Mouse (Mus musculus) fibroblast of lung, adult 2 months (primary cell): ENCODE measurements at regions not wholly inside any gene's neighbourhood (a gene's known extent, or its start where the extent isn't known, plus 50 kb on each side); places are given as distances from the start of the nearest gene placed in this dataset.
"Not testable (repeated sequence)": the region's sequence is repeated elsewhere in the genome, so short reads cannot be mapped to it uniquely, and the experiment has no call there.

Source experiments
- DNase-seq: peaks from one replicate; pipeline ENCODE4 v3.0.0-alpha.2; 2011; ENCODE audit warnings: low read depth

- no peak for DNase-seq
Measured at GRCm38 (mm10) chr2:79022954-79023353, 155.0 kb downstream of the Ube2e3 start.

DNA sequence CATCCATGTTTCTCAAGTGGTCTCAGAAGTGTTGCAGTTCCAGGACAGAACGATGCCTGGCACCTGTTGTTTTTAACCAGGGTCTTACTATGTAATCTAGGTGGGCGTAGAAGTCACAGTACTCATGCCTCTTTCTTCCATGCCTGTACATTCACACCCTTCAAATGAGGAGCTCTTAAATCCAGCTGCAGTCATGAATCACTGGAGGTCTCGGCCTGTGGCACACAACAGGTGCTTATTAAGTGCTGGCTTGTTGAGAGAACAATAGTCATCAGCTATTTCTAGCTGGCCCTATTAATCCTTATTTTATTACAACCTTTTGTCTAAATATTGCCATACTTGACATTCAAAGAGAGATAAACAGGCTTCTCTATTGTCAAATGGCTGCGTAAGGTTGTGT lies 157.8 kb downstream of the Ube2e3 start:
- DNase-seq, result no peak

- no peak for DNase-seq
Measured at GRCm38 (mm10) chr2:79030990-79031389, 163.1 kb downstream of the Ube2e3 start.

GRCm38 (mm10) chr2:79036296-79036695 lies 168.4 kb downstream of the Ube2e3 start:
- DNase-seq, result no peak

DNA sequence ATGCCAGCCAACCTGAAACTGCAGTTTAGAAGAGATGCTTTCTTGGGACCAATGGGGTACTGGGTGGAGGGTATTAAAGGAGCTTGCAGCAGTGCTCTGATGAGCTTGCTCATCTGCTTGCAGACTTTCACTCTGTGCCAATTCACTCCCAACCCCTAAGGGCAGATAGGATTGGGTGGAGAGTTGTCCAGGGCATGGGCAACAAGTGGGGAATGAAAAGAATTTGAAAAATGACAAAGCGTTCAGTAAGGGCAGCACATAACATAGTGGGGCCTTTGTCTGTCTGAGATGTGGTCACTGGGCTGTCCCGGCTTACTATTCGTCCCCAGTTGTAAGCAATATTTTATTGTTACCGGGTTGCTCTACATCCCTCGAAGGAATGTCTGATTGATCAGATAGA lies 170.7 kb downstream of the Ube2e3 start:
- no peak for DNase-seq

DNA sequence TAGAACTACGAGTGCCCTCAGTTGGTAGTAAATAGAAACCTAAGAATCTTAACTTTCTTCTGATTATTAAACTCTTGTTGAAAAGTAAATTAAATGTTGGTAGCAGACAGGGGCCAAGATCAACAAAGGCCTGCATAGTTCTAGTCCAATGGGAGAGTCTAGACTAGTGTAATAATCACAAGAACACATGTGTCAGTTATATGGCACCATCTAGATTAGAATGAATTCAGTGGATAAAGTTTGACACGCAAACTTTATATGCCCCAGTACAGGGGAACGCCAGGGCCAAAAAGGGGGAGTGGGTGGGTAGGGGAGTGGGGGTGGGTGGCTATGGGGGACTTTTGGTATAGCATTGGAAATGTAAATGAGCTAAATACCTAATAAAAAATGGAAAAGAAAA lies 176.9 kb downstream of the Ube2e3 start:
- not testable (repeated sequence) for DNase-seq

DNA sequence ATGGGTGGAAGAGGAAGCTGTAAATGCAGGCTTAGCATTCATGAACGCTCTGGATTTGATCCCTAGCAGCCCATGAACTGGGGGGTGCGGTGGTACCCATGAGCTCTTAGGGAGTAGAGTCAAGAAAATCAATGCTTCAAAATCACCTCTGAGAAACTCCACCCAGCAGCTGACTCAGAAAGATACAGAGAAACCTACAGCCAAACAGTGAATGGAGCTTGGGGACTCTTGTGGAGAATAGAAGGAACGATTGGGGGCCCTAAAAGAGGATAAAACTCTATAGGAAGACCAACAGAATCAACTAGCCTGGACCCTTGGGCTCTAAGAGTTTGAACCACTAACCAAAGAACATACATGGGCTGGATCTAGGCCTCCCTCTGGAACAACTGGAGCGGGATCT lies 177.6 kb downstream of the Ube2e3 start:
- DNase-seq, result no peak

- DNase-seq, result no peak
Measured at GRCm38 (mm10) chr2:79048020-79048419, 180.1 kb downstream of the Ube2e3 start.

DNA sequence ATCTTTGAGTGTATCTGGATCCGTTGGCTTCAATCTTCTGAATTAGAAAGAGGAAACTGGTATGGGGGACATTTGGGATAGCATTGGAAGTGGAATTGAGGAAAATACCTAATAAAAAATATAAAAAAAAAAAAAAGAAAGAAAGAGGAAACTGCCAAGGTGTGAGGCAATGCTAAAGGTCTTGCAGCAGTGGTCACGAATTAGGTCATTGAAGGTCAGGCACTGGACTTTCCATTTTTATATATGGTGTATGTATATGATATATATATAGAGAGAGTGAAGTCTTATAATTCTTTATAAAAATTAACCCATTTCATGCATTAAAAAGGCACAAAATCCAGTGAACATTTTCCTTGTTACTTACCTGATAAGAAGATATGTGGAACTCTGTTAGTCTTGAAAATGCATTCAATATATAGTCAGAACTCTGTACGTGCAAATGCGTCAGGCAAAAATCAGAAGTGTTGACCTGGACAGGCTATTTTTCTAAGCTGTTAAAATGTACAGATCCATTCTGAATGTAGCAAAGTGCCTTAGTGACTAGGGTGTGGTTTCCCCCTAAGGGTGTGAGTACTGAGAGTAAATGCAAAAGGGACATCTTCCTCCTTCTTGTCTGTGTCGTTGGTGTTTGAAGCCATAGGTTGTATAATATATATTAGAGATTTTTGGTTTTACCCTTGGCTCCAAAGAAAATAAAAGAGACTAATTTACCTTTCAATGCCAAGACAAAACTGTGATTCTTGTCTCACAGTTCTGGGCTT lies 181.0 kb downstream of the Ube2e3 start:
- no peak for DNase-seq

DNA sequence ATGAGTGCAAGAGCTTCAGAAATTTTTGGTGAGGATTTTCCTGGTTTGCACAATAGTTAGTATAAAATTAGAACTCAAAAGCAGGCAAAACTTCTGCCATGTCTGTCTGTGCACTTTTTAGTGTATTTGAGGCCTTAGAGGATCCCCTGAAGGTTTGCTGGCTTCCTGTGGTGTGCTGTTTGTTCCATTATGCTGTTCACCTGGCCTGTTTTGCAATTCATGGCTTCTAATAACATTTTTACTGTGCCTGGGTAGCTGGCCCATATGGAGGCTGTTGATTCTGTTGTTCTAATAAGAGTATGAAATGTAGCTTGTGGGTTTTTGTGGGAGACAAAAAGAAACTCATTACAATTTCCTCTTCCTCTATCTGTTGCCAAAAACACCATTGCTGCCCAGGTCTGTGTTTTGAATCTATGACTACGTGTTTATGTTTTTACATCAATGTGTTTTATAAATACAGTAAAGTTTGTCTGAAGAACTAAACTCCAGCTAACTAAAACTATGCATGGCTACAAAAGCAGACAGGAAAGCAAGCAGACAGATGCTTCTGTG lies 182.6 kb downstream of the Ube2e3 start:
- no peak for DNase-seq

DNA sequence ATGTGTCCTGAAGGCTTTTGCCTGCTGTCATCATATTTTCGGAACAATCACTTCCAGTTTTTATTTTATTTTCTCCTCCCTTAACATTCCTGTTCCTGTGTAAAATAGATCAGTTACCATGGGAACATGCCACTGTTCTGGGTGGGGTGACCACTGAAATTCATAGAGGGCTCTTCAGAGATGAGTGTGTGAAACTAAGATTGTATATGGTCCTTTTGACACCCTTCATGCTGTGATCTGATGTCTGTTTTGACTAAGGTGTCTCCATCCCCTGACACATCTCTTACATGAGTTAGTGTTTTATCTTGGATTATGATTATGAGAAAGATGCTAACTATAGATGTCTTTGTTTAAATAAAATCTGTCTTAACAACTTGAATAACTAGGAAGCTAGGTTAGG lies 184.3 kb downstream of the Ube2e3 start:
- no peak for DNase-seq

DNA sequence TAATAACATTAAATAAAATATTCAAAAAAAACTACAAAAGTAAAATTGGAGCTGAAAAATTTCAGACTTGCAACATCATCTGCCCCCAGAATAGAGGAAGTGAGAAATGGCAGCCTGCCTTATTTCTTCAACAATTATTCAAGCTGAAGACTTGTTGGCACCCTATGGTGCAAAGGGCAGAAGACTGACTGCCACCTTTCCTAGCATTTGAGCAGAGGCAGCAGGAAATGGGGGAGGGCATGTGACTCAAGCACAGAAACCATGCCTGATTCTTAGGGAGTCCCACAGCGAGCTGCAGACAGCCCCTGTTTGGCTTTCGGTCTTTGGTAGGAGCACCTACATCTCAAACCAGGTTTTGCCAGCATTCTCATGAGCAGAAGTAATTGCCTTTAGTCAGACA lies 188.2 kb downstream of the Ube2e3 start:
- DNase-seq, result no peak

DNA sequence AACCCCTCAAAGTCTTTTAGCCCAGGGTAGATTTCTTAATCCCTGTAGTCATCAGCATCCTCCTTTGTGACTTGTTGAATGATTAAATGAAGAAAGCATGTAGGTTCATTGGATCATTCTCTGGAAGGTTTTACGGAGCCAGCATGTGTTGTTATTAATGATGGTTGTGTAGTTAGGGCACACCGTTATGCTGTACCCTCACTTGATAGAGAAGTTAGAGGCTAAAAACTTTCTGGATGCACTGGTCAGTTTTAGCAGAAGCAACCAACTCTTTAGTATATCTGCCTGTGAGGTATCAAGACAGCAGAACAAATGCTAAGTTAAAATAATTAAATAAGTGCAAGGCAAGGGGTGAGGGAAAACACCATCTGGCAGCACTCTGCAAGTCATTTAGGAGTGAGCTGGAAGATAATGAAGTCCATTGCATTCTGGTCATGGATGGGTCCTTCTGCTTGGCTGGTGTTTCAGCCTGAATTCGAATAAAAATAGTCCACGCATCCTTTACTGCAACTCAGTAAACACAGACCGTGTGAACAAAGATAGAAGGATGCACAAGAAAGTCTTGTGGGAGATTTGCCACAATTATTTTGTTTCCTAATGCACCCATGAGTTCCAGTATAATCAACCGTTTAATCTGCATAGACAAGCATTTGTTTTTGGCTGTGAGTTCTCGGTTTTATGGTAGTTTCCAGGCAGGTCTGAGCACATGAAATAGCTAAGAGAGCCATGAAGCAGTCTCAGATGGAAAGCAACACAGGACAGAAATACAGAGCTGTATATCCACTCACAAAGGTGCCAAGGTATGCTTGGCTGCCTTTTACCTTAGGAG lies 191.4 kb downstream of the Ube2e3 start:
- no peak for DNase-seq

DNA sequence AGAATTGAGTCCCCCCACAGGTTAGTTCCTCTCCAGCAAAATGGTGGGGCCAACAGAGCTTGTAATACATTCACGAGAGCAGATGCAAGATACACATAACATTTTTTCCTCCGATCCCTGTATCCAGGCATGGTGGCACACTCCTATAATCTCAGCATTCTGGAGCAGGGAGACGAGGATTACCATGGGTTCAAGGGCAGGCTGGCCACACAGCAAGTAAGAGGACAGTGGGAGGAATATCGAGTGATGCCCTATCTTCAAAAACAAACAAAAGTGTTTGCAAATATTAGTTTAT lies 192.0 kb downstream of the Ube2e3 start:
- DNase-seq, result no peak

DNA sequence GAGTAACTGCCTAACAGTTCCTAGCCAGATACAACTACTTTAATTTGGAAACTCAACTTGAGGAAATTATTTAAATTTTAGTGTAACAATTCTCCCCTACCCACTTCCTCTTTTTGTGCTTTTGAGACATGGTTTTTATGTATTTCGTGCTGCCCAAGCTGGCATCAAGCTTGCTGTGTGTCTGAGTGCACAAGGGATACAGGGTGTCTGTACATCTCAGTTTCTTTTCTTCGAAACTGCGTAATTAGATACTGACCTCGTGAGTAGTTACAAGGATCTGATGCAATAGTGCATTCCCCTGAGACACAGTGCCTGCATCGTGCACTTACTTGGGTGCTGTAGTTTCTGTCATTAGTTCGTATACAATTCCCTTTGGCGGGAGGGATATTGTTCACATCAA lies 192.4 kb downstream of the Ube2e3 start:
- no peak for DNase-seq

DNA sequence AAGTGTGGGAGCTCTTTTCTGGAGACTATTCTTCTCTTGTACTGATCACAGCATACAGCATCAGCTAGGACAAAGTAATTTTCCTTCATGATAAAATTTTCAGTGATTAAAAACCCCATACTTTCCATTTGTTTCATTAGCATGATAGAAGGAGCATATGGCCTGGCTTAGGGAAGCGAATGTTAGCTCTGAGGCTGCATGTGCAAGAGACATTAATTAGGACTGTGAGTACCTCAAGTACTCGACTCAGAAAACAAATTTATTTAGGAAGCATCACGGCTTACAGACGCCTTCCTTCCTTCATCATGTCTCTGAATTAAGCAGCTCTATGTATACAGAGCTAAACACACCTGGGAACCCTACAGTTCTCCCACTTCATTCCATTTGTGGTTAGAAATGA lies 193.6 kb upstream of the Itga4 start:
- no peak for DNase-seq

- no peak for DNase-seq
Measured at GRCm38 (mm10) chr2:79062196-79062636, 193.0 kb upstream of the Itga4 start.

DNA sequence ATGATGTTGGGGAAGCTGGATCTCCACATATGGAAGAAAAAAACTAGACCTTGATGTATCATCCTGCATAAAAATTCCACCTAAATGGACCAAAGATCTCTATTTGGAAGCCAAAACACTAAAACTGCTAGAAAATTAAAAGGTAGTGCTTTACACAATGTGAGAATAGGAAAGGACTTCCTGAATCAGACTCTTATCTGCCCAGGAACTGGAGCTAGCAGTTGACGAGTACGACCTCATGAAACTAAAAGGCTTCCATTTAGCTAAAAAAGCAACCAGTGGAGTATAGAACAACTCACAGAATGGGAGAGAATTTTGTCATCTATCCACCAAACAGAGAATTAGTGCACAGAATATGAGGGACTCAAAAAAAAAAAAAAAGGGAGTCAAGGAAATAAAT lies 191.6 kb upstream of the Itga4 start:
- DNase-seq, result no peak

- DNase-seq, result no peak
Measured at GRCm38 (mm10) chr2:79065321-79065720, 189.9 kb upstream of the Itga4 start.

DNA sequence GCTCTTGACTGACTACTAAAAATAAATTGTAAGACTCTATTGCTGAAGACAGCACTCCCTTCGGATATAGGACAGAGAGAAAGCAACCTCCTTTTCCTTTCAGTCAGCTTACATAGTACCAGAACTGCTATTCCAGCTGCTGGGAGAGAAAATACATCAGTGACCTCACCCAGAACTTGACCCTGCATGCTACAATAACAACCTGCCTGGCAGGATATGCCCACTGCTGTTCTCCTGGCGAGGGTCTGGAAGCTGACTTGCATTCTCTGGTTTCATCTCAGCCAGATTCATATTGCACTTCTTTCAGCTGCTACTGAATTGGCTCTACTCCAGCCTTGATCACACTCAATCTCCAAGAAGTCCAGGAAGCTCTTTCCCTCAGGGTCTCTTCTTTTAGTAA lies 179.1 kb upstream of the Itga4 start:
- DNase-seq, result no peak

DNA sequence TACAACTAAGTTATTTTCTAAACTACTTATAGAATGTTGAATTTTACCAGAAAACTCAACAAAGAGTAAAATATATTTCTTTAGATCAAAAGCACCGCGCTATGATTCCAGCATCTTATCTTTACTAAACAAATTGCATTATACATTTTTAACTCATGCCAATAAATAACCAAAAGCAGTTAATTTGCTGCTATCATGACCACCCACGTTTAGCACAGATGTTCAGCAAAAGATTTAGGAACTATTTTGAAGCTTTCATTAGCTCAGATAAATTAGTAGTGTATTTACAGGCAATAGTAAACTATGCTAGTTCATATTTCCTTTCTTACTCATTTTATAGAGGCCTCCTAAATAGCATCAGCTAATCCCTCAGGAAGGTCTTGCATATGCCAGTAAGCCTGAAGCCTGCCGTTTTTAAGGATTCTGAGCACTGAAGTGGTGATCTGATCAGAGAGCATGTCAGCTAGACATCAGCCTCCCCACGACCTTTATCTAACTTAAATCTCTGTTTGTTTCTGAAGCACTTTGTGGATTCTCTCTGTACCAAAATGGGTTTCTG lies 176.3 kb upstream of the Itga4 start:
- DNase-seq, result no peak

GRCm38 (mm10) chr2:79081769-79082168 lies 173.5 kb upstream of the Itga4 start:
- no peak for DNase-seq

DNA sequence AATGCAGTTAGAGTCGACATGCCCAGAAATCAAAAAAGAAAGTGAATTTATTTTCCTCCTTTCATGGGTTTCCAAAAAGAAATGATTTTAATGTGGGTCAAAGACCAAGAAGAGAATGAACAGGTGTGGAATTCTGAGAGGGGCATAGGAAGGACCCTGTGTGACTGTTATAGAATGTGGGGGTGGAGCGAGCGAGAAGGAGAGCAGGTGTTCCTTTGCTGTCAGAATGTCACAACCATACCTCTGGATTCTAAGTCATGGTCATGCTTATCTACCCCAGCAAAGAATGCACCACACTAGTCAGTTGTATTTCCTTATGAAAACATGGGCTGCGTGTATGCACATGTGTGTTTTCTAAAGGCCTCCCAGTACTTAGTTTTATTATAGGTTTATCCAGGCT lies 168.9 kb upstream of the Itga4 start:
- no peak for DNase-seq
